Mouse (Mus musculus): Measurements from ENCODE around the gene Tnc. TPM values are rescaled to one million over a fixed set of nuclear protein-coding genes. Genes with fewer than 3 reads are reported as not detected.

Tnc gene
- total RNA-seq, 1 experiment, result 31.3 TPM

GRCm38 (mm10) chr4:64087675-64088074 lies 40.9 kb upstream of the Tnc start:
- in situ Hi-C loops (cut with MboI; ENCODE audit: low sequenced_read_pairs in 2 of 2, unreplicated experiment in 2 of 2), result no loop called here
- TF ChIP-seq MAFK (IDR thresholded peaks at IDR 0.05; ENCODE audit: insufficient read depth, low read depth, low read length), result no peak
- no peak for TF ChIP-seq ZNF384 (IDR thresholded peaks at IDR 0.05; ENCODE audit: low read depth, low read length)
- no peak for TF ChIP-seq ZC3H11A (IDR thresholded peaks at IDR 0.05; ENCODE audit: borderline replicate concordance, low read depth, low read length)
- TF ChIP-seq CHD2 (IDR thresholded peaks at IDR 0.05; ENCODE audit: low read depth, low read length), result no peak
- no peak for TF ChIP-seq HCFC1 (IDR thresholded peaks at IDR 0.05; ENCODE audit: borderline replicate concordance, insufficient read depth, low read length)

GRCm38 (mm10) chr4:64085993-64086567 lies 39.3 kb upstream of the Tnc start:
- TF ChIP-seq HCFC1 (IDR thresholded peaks at IDR 0.05; ENCODE audit: borderline replicate concordance, insufficient read depth, low read length) (no peak), CHD2 (IDR thresholded peaks at IDR 0.05; ENCODE audit: low read depth, low read length) (no peak), ZC3H11A (IDR thresholded peaks at IDR 0.05; ENCODE audit: borderline replicate concordance, low read depth, low read length) (no peak), MAFK (IDR thresholded peaks at IDR 0.05; ENCODE audit: insufficient read depth, low read depth, low read length) (no peak), ZNF384 (IDR thresholded peaks at IDR 0.05; ENCODE audit: low read depth, low read length) (no peak)
- H3K27ac ChIP-seq (ENCODE audit: insufficient read depth, low read depth, low read length, poor library complexity, severe bottlenecking), result no peak overlapping the region
- no peak overlapping the region for H3K4me3 ChIP-seq (ENCODE audit: insufficient read depth in 1 of 2, low read depth in 1 of 2, low read length in 2 of 2, poor library complexity in 1 of 2, severe bottlenecking in 1 of 2)
- no peaks in the 10 kb centered on the region for H3K9me3 ChIP-seq (ENCODE audit: control insufficient read depth, insufficient read depth, low read depth, low read length)
- no peaks in the 10 kb centered on the region for H3K4me1 ChIP-seq (ENCODE audit: control insufficient read depth in 2 of 2, insufficient read depth in 2 of 2, low read length in 2 of 2, poor library complexity in 1 of 2)
- no peaks in the 10 kb centered on the region for H3K36me3 ChIP-seq (ENCODE audit: control insufficient read depth, insufficient read depth, low read length, poor library complexity, severe bottlenecking)
- no peak for DNase-seq (ENCODE audit: low read depth, low spot score)
- in situ Hi-C loops (cut with MboI; ENCODE audit: low sequenced_read_pairs in 2 of 2, unreplicated experiment in 2 of 2), result no loop called here
- H3K9ac ChIP-seq (ENCODE audit: insufficient read depth, low read depth, low read length, poor library complexity, severe bottlenecking), result no peak overlapping the region

More at GRCm38 (mm10) chr4:64087675-64088074, 40.9 kb upstream of the Tnc start:
- Histone ChIP-seq H3K9ac (ENCODE audit: insufficient read depth, low read depth, low read length, poor library complexity, severe bottlenecking) (no peak overlapping the region), H3K36me3 (ENCODE audit: control insufficient read depth, insufficient read depth, low read length, poor library complexity, severe bottlenecking) (no peaks in the 10 kb centered on the region), H3K9me3 (ENCODE audit: control insufficient read depth, insufficient read depth, low read depth, low read length) (no peaks in the 10 kb centered on the region), H3K27ac (ENCODE audit: insufficient read depth, low read depth, low read length, poor library complexity, severe bottlenecking) (no peak overlapping the region), H3K4me3 (ENCODE audit: insufficient read depth in 1 of 2, low read depth in 1 of 2, low read length in 2 of 2, poor library complexity in 1 of 2, severe bottlenecking in 1 of 2) (no peak overlapping the region), H3K4me1 (ENCODE audit: control insufficient read depth in 2 of 2, insufficient read depth in 2 of 2, low read length in 2 of 2, poor library complexity in 1 of 2) (no peaks in the 10 kb centered on the region)
- DNase-seq (ENCODE audit: low read depth, low spot score), result no peak

GRCm38 (mm10) chr4:64083858-64084257 lies 37.0 kb upstream of the Tnc start:
- H3K4me1 ChIP-seq (ENCODE audit: control insufficient read depth in 2 of 2, insufficient read depth in 2 of 2, low read length in 2 of 2, poor library complexity in 1 of 2), result no peaks in the 10 kb centered on the region
- DNase-seq (ENCODE audit: low read depth, low spot score), result no peak
- H3K4me3 ChIP-seq (ENCODE audit: insufficient read depth in 1 of 2, low read depth in 1 of 2, low read length in 2 of 2, poor library complexity in 1 of 2, severe bottlenecking in 1 of 2), result no peak overlapping the region
- no peak overlapping the region for H3K27ac ChIP-seq (ENCODE audit: insufficient read depth, low read depth, low read length, poor library complexity, severe bottlenecking)
- H3K9ac ChIP-seq (ENCODE audit: insufficient read depth, low read depth, low read length, poor library complexity, severe bottlenecking), result no peak overlapping the region
- in situ Hi-C loops (cut with MboI; ENCODE audit: low sequenced_read_pairs in 2 of 2, unreplicated experiment in 2 of 2), result no loop called here
- H3K9me3 ChIP-seq (ENCODE audit: control insufficient read depth, insufficient read depth, low read depth, low read length), result no peaks in the 10 kb centered on the region
- no peaks in the 10 kb centered on the region for H3K36me3 ChIP-seq (ENCODE audit: control insufficient read depth, insufficient read depth, low read length, poor library complexity, severe bottlenecking)
- no peak for TF ChIP-seq ZNF384 (IDR thresholded peaks at IDR 0.05; ENCODE audit: low read depth, low read length)
- no peak for TF ChIP-seq HCFC1 (IDR thresholded peaks at IDR 0.05; ENCODE audit: borderline replicate concordance, insufficient read depth, low read length)
- TF ChIP-seq CHD2 (IDR thresholded peaks at IDR 0.05; ENCODE audit: low read depth, low read length), result no peak
- TF ChIP-seq MAFK (IDR thresholded peaks at IDR 0.05; ENCODE audit: insufficient read depth, low read depth, low read length), result no peak
- no peak for TF ChIP-seq ZC3H11A (IDR thresholded peaks at IDR 0.05; ENCODE audit: borderline replicate concordance, low read depth, low read length)

- TF ChIP-seq CHD2 (IDR thresholded peaks at IDR 0.05; ENCODE audit: low read depth, low read length), result no peak
- no peak for TF ChIP-seq ZNF384 (IDR thresholded peaks at IDR 0.05; ENCODE audit: low read depth, low read length)
- in situ Hi-C loops (cut with MboI; ENCODE audit: low sequenced_read_pairs in 2 of 2, unreplicated experiment in 2 of 2), result no loop called here
- no peak overlapping the region for H3K4me3 ChIP-seq (ENCODE audit: insufficient read depth in 1 of 2, low read depth in 1 of 2, low read length in 2 of 2, poor library complexity in 1 of 2, severe bottlenecking in 1 of 2)
- H3K27ac ChIP-seq (ENCODE audit: insufficient read depth, low read depth, low read length, poor library complexity, severe bottlenecking), result no peak overlapping the region
- DNase-seq (ENCODE audit: low read depth, low spot score), result no peak
- no peak overlapping the region for H3K9ac ChIP-seq (ENCODE audit: insufficient read depth, low read depth, low read length, poor library complexity, severe bottlenecking)
- H3K4me1 ChIP-seq (ENCODE audit: control insufficient read depth in 2 of 2, insufficient read depth in 2 of 2, low read length in 2 of 2, poor library complexity in 1 of 2), result no peaks in the 10 kb centered on the region
- no peaks in the 10 kb centered on the region for H3K36me3 ChIP-seq (ENCODE audit: control insufficient read depth, insufficient read depth, low read length, poor library complexity, severe bottlenecking)
- no peaks in the 10 kb centered on the region for H3K9me3 ChIP-seq (ENCODE audit: control insufficient read depth, insufficient read depth, low read depth, low read length)
Measured at GRCm38 (mm10) chr4:64078029-64078619, 31.3 kb upstream of the Tnc start.

Data from ES-E14 (cell line).